Comparison of ENCODE assay signal across 8 mouse cellular contexts in the genomic region with DNA sequence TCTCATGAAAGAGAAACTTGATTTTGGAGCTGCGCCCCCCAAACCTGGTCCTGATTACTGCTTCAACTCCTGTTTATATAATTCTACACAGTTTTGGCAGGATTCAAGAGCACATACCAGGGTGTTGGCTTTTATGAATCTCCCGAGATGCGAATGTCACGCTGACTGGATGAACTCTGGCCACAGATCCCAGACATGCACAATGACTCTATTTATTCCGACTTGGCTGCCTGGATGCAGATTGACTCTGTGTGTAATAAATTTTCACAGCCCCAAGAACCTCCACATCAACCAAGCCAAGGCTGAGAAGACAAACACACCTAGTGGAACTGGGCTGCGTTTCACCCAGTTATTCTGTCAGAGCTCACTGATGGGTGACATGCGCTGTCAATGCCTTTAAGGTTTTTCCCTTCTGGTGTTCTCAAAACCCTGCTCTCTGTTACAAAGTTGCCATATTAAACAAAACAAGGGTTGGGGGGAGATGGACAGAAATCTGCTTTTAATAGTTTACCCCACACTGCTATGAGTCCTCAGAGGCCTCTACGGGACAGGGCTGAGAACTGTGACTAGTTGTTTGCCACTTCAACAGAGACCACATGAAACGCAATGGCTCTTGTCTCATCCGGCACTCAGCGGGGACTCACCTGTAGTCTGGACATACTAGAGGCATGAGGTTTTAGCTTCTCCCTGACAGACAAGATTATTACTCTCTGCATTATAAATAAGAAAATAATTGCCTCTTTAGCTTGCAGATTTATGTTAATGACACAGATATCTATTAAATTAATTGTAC.
DNase-seq lines count a peak whose midpoint lies in the region; ATAC-seq and TF ChIP-seq lines count a peak whose summit lies in the region.

No protein-coding gene starts in this region.

- intact Hi-C loops in heart, postnatal 25 days (cut with DNase I): no loop called here

- no peak overlapping the region for H3K4me2 ChIP-seq in kidney, embryonic 14.5 days (replicated peaks; ENCODE audit: low read depth, low read length)
- no peak overlapping the region for H3K4me2 ChIP-seq in embryonic facial prominence, embryonic 14.5 days (ENCODE audit: low read depth, low read length)
- H3K4me2 ChIP-seq in midbrain, embryonic 13.5 days (replicated peaks): no peak overlapping the region
- no peak overlapping the region for H3K4me2 ChIP-seq in liver, embryonic 12.5 days

- TF ChIP-seq CTCF in kidney, adult 2 months (conservative IDR thresholded peaks at IDR 0.05; ENCODE audit: insufficient read depth, insufficient read length, low read depth, low read length): no peak

- no peak overlapping the region for H3K9ac ChIP-seq in kidney, embryonic 14.5 days (ENCODE audit: low read depth, low read length)
- no peak overlapping the region for H3K9ac ChIP-seq in embryonic facial prominence, embryonic 14.5 days (ENCODE audit: low read depth, low read length)
- H3K9ac ChIP-seq in midbrain, embryonic 13.5 days (replicated peaks): no peak overlapping the region
- no peak overlapping the region for H3K9ac ChIP-seq in liver, embryonic 12.5 days

- no peak overlapping the region for H3K4me3 ChIP-seq in kidney, adult 2 months (ENCODE audit: insufficient read depth, low read depth, low read length)
- H3K4me3 ChIP-seq in kidney, embryonic 14.5 days (ENCODE audit: low read length): no peak overlapping the region
- no peak overlapping the region for H3K4me3 ChIP-seq in embryonic facial prominence, embryonic 14.5 days (ENCODE audit: low read depth, low read length)
- no peak overlapping the region for H3K4me3 ChIP-seq in midbrain, embryonic 13.5 days (replicated peaks)
- H3K4me3 ChIP-seq in liver, embryonic 12.5 days: no peak overlapping the region

- DNase-seq in kidney, adult 2 months: peak; percentile 46
- DNase-seq in embryonic facial prominence, embryonic 14.5 days (ENCODE audit: low spot score): peak; percentile 95
- peak; percentile 63 for DNase-seq in heart, postnatal 25 days (ENCODE audit: low spot score)
- no peak for DNase-seq in spleen, adult 12 weeks (ENCODE audit: low spot score)

- no peak for ATAC-seq in kidney, embryonic 14.5 days (ENCODE audit: low FRiP score, low TSS enrichment)
- peak; percentile 74 for ATAC-seq in embryonic facial prominence, embryonic 14.5 days (ENCODE audit: low read depth)
- peak; percentile 59; the same call in 1 of the 2 replicates for ATAC-seq in midbrain, embryonic 13.5 days
- ATAC-seq in megakaryocyte progenitor cell, adult 5-6 weeks (replicated peaks; ENCODE audit: poor library complexity): no peak
- no peak for ATAC-seq in liver, embryonic 12.5 days

- H3K27me3 ChIP-seq in kidney, adult 2 months (replicated peaks; ENCODE audit: control insufficient read depth, insufficient read depth, low read length): no peaks in the 10 kb centered on the region
- no peaks in the 10 kb centered on the region for H3K27me3 ChIP-seq in kidney, embryonic 14.5 days (ENCODE audit: control insufficient read depth, insufficient read depth, low read length)
- no peaks in the 10 kb centered on the region for H3K27me3 ChIP-seq in embryonic facial prominence, embryonic 14.5 days (replicated peaks; ENCODE audit: control insufficient read depth, insufficient read depth, low read length)
- H3K27me3 ChIP-seq in midbrain, embryonic 13.5 days: no peaks in the 10 kb centered on the region
- H3K27me3 ChIP-seq in liver, embryonic 12.5 days (replicated peaks): no peaks in the 10 kb centered on the region

- 0 out of 2 replicates have a peak, but pooled peaks cover 3% of the 10 kb centered on the region for H3K9me3 ChIP-seq in kidney, embryonic 14.5 days (ENCODE audit: control insufficient read depth, low read length)
- no peaks in the 10 kb centered on the region for H3K9me3 ChIP-seq in embryonic facial prominence, embryonic 14.5 days (ENCODE audit: control insufficient read depth, low read length)
- H3K9me3 ChIP-seq in midbrain, embryonic 13.5 days: no peaks in the 10 kb centered on the region
- no peaks in the 10 kb centered on the region for H3K9me3 ChIP-seq in liver, embryonic 12.5 days (replicated peaks)

- H3K27ac ChIP-seq in kidney, adult 2 months (ENCODE audit: insufficient read depth, low read depth, low read length): no peak overlapping the region
- no peak overlapping the region for H3K27ac ChIP-seq in kidney, embryonic 14.5 days (ENCODE audit: low read depth, low read length)
- H3K27ac ChIP-seq in embryonic facial prominence, embryonic 14.5 days (replicated peaks; ENCODE audit: low read depth, low read length): peak overlapping the region; percentile 56; the same call in 1 of the 2 replicates
- H3K27ac ChIP-seq in midbrain, embryonic 13.5 days: peak overlapping the region; percentile 44; the same call in 1 of the 2 replicates
- H3K27ac ChIP-seq in liver, embryonic 12.5 days: no peak overlapping the region

- TF ChIP-seq POLR2A in kidney, adult 2 months (IDR thresholded peaks at IDR 0.05; ENCODE audit: low read depth, low read length): no peak

- 66% methylated on average over 11 of the region's 11 CpGs for WGBS in kidney, adult 2 months
- 65% methylated on average over 11 of the region's 11 CpGs for WGBS in kidney, embryonic 14.5 days
- WGBS in embryonic facial prominence, embryonic 14.5 days: 34% methylated on average over 11 of the region's 11 CpGs
- WGBS in midbrain, embryonic 13.5 days: 50% methylated on average over 11 of the region's 11 CpGs
- 77% methylated on average over 11 of the region's 11 CpGs for WGBS in liver, embryonic 12.5 days (ENCODE audit: insufficient replicate concordance)

- H3K36me3 ChIP-seq in kidney, adult 2 months (ENCODE audit: control insufficient read depth, insufficient read depth, low read length): no peaks in the 10 kb centered on the region
- no peaks in the 10 kb centered on the region; the same call in 1 of the 2 replicates for H3K36me3 ChIP-seq in kidney, embryonic 14.5 days (ENCODE audit: control insufficient read depth, insufficient read depth, low read length)
- peaks cover 12% of the 10 kb centered on the region for H3K36me3 ChIP-seq in embryonic facial prominence, embryonic 14.5 days (ENCODE audit: control insufficient read depth, insufficient read depth, low read length)
- peaks cover 4% of the 10 kb centered on the region for H3K36me3 ChIP-seq in midbrain, embryonic 13.5 days
- H3K36me3 ChIP-seq in liver, embryonic 12.5 days: no peaks in the 10 kb centered on the region

- no peaks in the 10 kb centered on the region for H3K4me1 ChIP-seq in kidney, adult 2 months (ENCODE audit: control insufficient read depth, insufficient read depth, low read length)
- no peaks in the 10 kb centered on the region for H3K4me1 ChIP-seq in kidney, embryonic 14.5 days (ENCODE audit: control insufficient read depth, insufficient read depth, low read length)
- peaks cover 50% of the 10 kb centered on the region for H3K4me1 ChIP-seq in embryonic facial prominence, embryonic 14.5 days (ENCODE audit: control insufficient read depth, insufficient read depth, low read length)
- H3K4me1 ChIP-seq in midbrain, embryonic 13.5 days (replicated peaks): peaks cover 37% of the 10 kb centered on the region
- no peaks in the 10 kb centered on the region for H3K4me1 ChIP-seq in liver, embryonic 12.5 days

Comparison
In these comparisons a context has a peak if more than half of its experiments do, and no peak if none do; other contexts are left out.
1. H3K27ac ChIP-seq: peak in embryonic facial prominence, embryonic 14.5 days (single experiment) and midbrain, embryonic 13.5 days (single experiment); none in kidney, adult 2 months (single experiment), kidney, embryonic 14.5 days (single experiment) and liver, embryonic 12.5 days (single experiment).
2. ATAC-seq: peak in embryonic facial prominence, embryonic 14.5 days (single experiment) and midbrain, embryonic 13.5 days (single experiment); none in kidney, embryonic 14.5 days (single experiment), megakaryocyte progenitor cell, adult 5-6 weeks (single experiment) and liver, embryonic 12.5 days (single experiment).